Mouse (Mus musculus): Measurements from ENCODE around the gene CK137956. TPM values are rescaled to one million over a fixed set of nuclear protein-coding genes. Genes with fewer than 3 reads are reported as not detected.

The CK137956 gene
- polyA plus RNA-seq, 1 experiment from 2014 or later: 0.58 TPM

DNA sequence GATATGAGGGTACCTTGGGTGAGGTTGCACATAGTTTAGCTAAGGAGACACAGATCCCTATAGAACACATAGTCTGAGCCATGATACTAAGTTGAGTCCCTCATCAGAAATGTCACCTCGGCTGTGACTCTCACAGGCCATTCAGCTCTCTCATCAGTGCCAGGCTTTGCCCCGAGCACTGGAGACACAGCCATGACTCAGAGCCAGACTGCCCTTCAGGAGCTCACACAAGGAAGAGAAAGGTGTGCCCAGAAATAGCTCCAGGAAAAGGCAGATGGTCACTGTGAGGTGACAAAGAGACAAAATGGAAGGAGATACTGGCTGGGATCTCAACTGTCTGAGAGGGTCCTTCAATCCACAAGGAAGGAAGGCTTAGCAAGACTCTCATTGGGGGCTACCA is 23.1 kb downstream of the CK137956 start:
- Histone ChIP-seq H3K27ac (ENCODE audit: low read length) (no peak overlapping the region), H3K4me2 (ENCODE audit: low read length) (no peak overlapping the region), H3K4me1 (replicated peaks; ENCODE audit: control insufficient read depth, insufficient read depth, low read length) (no peaks in the 10 kb centered on the region; the same call in 1 of the 2 replicates), H3K9me3 (ENCODE audit: control insufficient read depth, low read length) (no peaks in the 10 kb centered on the region), H3K36me3 (ENCODE audit: control insufficient read depth, insufficient read depth) (no peaks in the 10 kb centered on the region), H3K9ac (replicated peaks; ENCODE audit: low read depth, low read length) (no peak overlapping the region), H3K4me3 (replicated peaks; ENCODE audit: low read length) (no peak overlapping the region), H3K27me3 (replicated peaks; ENCODE audit: control insufficient read depth, insufficient read depth, low read length) (no peaks in the 10 kb centered on the region)
- ATAC-seq: no peak
- 74% methylated on average over 2 of the region's 2 CpGs for WGBS

DNA sequence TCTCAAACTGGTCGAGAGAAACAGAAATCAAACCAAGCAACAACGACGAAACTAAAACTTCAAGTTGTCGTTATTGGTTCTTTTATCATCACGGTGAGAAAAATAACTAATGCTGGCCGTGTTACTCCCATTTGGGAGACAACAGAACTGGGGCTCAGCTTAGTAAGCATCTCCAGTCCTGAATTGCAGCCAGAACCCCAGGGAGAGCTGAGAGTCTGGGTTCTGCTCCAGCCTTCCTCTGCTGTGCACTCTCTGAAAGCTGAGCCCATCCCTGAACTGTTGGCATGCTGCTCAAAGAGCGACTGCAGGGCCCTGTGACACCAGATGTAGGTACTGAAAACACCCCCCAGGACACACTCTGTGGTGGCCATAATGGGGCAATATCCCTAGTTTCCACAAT is 33.3 kb downstream of the CK137956 start:
- no peak overlapping the region for H3K9ac ChIP-seq (replicated peaks; ENCODE audit: low read depth, low read length)
- H3K4me2 ChIP-seq (ENCODE audit: low read length): no peak overlapping the region
- no peaks in the 10 kb centered on the region for H3K36me3 ChIP-seq (ENCODE audit: control insufficient read depth, insufficient read depth)
- no peaks in the 10 kb centered on the region for H3K4me1 ChIP-seq (replicated peaks; ENCODE audit: control insufficient read depth, insufficient read depth, low read length)
- 83% methylated on average over 7 of the region's 7 CpGs for WGBS
- no peaks in the 10 kb centered on the region for H3K9me3 ChIP-seq (ENCODE audit: control insufficient read depth, low read length)
- no peaks in the 10 kb centered on the region for H3K27me3 ChIP-seq (replicated peaks; ENCODE audit: control insufficient read depth, insufficient read depth, low read length)
- ATAC-seq: no peak
- no peak overlapping the region for H3K27ac ChIP-seq (ENCODE audit: low read length)
- H3K4me3 ChIP-seq (replicated peaks; ENCODE audit: low read length): no peak overlapping the region

DNA sequence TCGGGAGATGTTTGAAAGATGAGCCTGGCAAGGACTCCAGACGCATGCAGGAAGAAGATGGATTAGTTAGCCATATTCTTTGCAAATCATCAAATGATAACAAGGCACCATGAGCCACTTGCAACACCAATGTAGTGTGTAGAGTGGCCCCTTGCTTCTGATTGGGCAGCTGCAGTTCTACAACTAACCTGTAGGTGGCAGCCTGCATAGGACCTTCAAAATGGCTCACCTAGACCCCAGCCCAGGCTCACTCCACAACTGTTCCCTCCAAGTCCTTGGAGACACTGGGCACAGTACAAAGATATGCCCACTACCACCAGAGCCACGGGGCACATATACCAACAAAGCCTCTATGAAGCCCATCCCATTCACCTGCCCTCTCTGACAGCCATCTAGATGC is 35.4 kb downstream of the CK137956 start:
- Histone ChIP-seq H3K9me3 (ENCODE audit: control insufficient read depth, low read length) (no peaks in the 10 kb centered on the region), H3K4me2 (ENCODE audit: low read length) (no peak overlapping the region), H3K27ac (ENCODE audit: low read length) (no peak overlapping the region), H3K36me3 (ENCODE audit: control insufficient read depth, insufficient read depth) (no peaks in the 10 kb centered on the region), H3K27me3 (replicated peaks; ENCODE audit: control insufficient read depth, insufficient read depth, low read length) (no peaks in the 10 kb centered on the region), H3K4me1 (replicated peaks; ENCODE audit: control insufficient read depth, insufficient read depth, low read length) (no peaks in the 10 kb centered on the region), H3K4me3 (replicated peaks; ENCODE audit: low read length) (no peak overlapping the region), H3K9ac (replicated peaks; ENCODE audit: low read depth, low read length) (no peak overlapping the region)
- no peak for ATAC-seq
- 54% methylated on average over 3 of the region's 3 CpGs for WGBS

DNA sequence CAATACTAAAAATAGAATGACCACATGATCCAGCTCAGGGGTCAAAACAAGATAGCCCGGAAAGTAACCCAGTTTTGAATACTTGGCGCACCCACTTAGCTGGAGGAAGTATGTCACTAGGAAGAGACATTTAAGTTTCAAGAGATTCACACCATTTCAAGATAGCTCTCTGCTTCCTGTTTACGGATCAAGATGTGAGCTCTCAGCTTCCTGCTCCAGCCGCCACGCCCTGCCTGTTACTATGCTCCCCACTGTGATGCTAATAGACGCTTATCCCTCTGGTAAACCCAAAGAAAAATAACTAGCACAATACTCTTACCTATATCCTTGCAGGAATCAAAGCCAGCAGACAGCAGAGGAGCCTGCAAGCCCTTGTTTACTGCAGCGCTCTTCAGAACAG is 57.2 kb downstream of the CK137956 start:
- H3K4me2 ChIP-seq (ENCODE audit: low read length): no peak overlapping the region
- ATAC-seq: no peak
- WGBS: 92% methylated on average over 7 of the region's 7 CpGs
- no peak overlapping the region for H3K4me3 ChIP-seq (replicated peaks; ENCODE audit: low read length)
- H3K27ac ChIP-seq (ENCODE audit: low read length): no peak overlapping the region
- no peaks in the 10 kb centered on the region for H3K36me3 ChIP-seq (ENCODE audit: control insufficient read depth, insufficient read depth)
- H3K9me3 ChIP-seq (ENCODE audit: control insufficient read depth, low read length): no peaks in the 10 kb centered on the region
- no peaks in the 10 kb centered on the region for H3K27me3 ChIP-seq (replicated peaks; ENCODE audit: control insufficient read depth, insufficient read depth, low read length)
- no peak overlapping the region for H3K9ac ChIP-seq (replicated peaks; ENCODE audit: low read depth, low read length)
- no peaks in the 10 kb centered on the region for H3K4me1 ChIP-seq (replicated peaks; ENCODE audit: control insufficient read depth, insufficient read depth, low read length)

DNA sequence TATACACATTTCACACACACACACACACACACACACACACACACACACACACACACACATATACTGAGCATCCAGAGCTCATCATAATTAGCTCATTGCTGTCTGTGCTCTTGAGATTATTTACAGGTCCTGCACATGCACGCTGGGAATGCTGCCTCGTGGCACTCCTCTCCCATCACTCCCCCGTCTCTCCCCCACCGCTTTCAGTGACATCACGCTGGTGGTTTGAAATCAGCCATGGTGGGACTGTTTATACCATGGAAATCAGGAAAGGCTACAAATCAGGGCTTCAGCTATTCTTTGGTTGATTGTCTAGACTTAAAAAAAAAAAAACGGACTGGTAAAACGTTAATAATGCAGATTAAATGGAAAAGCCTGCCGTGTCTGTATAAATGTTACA is 63.6 kb downstream of the CK137956 start:
- ATAC-seq: peak; percentile 68; the same call in 1 of the 2 replicates
- H3K4me2 ChIP-seq (ENCODE audit: low read length): peak overlapping the region; percentile 14; the same call in 1 of the 2 replicates

DNA sequence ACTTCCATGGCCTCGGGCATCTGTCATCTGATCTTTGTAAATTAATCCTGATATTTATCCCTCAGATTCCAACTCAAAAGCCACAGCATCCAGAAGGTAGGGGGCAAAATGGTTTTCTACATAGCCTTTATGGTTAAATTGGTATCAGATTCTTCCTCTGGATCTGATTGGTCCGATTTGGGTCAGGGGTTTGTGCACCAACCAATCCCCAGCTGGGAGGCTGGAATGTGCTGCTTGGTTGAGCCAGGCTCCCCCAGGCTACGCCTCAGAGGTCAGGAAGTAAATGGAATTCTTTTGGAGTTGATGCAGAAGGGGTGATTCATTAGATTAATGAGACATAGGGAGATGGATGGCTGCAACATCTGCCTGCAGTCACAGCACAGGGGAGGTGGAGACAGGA is 66.8 kb downstream of the CK137956 start:
- WGBS: 65% methylated on average over 3 of the region's 3 CpGs
- ATAC-seq: no peak
- H3K27me3 ChIP-seq (replicated peaks; ENCODE audit: control insufficient read depth, insufficient read depth, low read length): no peaks in the 10 kb centered on the region
- H3K27ac ChIP-seq (ENCODE audit: low read length): no peak overlapping the region
- H3K36me3 ChIP-seq (ENCODE audit: control insufficient read depth, insufficient read depth): no peaks in the 10 kb centered on the region
- H3K4me1 ChIP-seq (replicated peaks; ENCODE audit: control insufficient read depth, insufficient read depth, low read length): peaks cover 13% of the 10 kb centered on the region
- H3K9ac ChIP-seq (replicated peaks; ENCODE audit: low read depth, low read length): no peak overlapping the region
- no peaks in the 10 kb centered on the region for H3K9me3 ChIP-seq (ENCODE audit: control insufficient read depth, low read length)
- no peak overlapping the region for H3K4me2 ChIP-seq (ENCODE audit: low read length)
- H3K4me3 ChIP-seq (replicated peaks; ENCODE audit: low read length): no peak overlapping the region

More for the DNA sequence above, 63.6 kb downstream of the CK137956 start:
- H3K27me3 ChIP-seq (replicated peaks; ENCODE audit: control insufficient read depth, insufficient read depth, low read length): no peaks in the 10 kb centered on the region
- H3K4me3 ChIP-seq (replicated peaks; ENCODE audit: low read length): no peak overlapping the region
- H3K9ac ChIP-seq (replicated peaks; ENCODE audit: low read depth, low read length): no peak overlapping the region; the same call in 1 of the 2 replicates
- peak overlapping the region; percentile 18 for H3K27ac ChIP-seq (ENCODE audit: low read length)
- no peaks in the 10 kb centered on the region for H3K36me3 ChIP-seq (ENCODE audit: control insufficient read depth, insufficient read depth)
- H3K4me1 ChIP-seq (replicated peaks; ENCODE audit: control insufficient read depth, insufficient read depth, low read length): peaks cover 6% of the 10 kb centered on the region
- H3K9me3 ChIP-seq (ENCODE audit: control insufficient read depth, low read length): no peaks in the 10 kb centered on the region
- 47% methylated on average over 8 of the region's 8 CpGs for WGBS

DNA sequence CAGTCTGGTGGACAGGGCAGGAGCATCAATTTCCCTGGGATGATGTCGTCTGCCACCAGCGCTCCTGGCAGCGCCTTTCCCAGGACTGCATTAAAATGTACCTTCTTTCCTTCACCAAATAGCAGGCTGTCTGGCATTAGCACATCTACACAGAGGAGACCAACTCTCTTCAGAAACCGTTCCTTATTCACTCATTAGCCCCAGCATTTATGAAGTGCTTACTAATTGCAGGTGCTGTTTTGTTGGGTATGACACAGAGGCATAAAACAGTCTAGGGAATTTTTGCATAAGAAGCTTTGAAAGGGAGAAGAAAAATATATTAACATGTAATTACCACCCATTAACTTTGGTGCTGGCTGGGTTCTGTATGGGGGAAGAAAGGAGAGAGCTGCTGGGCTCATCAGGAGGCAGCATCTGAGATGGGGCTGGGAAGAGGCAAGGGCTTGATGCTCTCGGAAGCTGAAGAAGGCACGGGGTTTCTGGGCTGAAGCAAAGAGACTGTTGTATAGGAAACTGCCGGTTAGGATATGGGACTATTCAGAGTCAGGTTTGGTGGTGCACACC is 69.8 kb downstream of the CK137956 start:
- Histone ChIP-seq H3K4me3 (replicated peaks; ENCODE audit: low read length) (no peak overlapping the region), H3K9me3 (ENCODE audit: control insufficient read depth, low read length) (no peaks in the 10 kb centered on the region), H3K9ac (replicated peaks; ENCODE audit: low read depth, low read length) (no peak overlapping the region), H3K36me3 (ENCODE audit: control insufficient read depth, insufficient read depth) (no peaks in the 10 kb centered on the region), H3K27me3 (replicated peaks; ENCODE audit: control insufficient read depth, insufficient read depth, low read length) (no peaks in the 10 kb centered on the region), H3K4me1 (replicated peaks; ENCODE audit: control insufficient read depth, insufficient read depth, low read length) (peaks cover 7% of the 10 kb centered on the region; the same call in 1 of the 2 replicates), H3K4me2 (ENCODE audit: low read length) (no peak overlapping the region), H3K27ac (ENCODE audit: low read length) (no peak overlapping the region)
- WGBS: 56% methylated on average over 7 of the region's 7 CpGs
- peak; percentile 65 for ATAC-seq

DNA sequence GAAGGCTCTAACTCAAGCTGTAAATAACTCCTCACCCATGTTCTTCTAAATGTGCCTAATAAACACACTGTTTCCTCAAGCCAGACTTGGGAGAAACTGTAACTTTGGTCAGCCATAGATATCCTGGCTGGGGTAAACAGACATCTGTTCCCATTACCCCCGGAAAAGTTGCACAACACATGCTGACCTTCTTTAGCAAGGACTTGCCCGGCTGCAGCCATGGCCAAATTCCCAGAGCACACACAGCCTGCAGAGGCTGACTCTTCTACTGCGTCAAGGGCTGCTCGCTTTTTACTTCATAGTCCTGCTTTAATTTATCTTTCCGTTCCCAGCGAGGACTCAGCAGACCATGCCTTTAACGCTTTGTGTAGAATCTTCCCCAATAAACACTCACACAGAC is 81.7 kb downstream of the CK137956 start:
- no peak overlapping the region for H3K4me3 ChIP-seq (replicated peaks; ENCODE audit: low read length)
- 89% methylated on average over 7 of the region's 7 CpGs for WGBS
- no peak for ATAC-seq
- H3K9ac ChIP-seq (replicated peaks; ENCODE audit: low read depth, low read length): no peak overlapping the region
- no peaks in the 10 kb centered on the region for H3K4me1 ChIP-seq (replicated peaks; ENCODE audit: control insufficient read depth, insufficient read depth, low read length)
- H3K36me3 ChIP-seq (ENCODE audit: control insufficient read depth, insufficient read depth): no peaks in the 10 kb centered on the region
- peaks cover 2% of the 10 kb centered on the region for H3K9me3 ChIP-seq (ENCODE audit: control insufficient read depth, low read length)
- no peaks in the 10 kb centered on the region for H3K27me3 ChIP-seq (replicated peaks; ENCODE audit: control insufficient read depth, insufficient read depth, low read length)
- H3K4me2 ChIP-seq (ENCODE audit: low read length): no peak overlapping the region
- no peak overlapping the region for H3K27ac ChIP-seq (ENCODE audit: low read length)

DNA sequence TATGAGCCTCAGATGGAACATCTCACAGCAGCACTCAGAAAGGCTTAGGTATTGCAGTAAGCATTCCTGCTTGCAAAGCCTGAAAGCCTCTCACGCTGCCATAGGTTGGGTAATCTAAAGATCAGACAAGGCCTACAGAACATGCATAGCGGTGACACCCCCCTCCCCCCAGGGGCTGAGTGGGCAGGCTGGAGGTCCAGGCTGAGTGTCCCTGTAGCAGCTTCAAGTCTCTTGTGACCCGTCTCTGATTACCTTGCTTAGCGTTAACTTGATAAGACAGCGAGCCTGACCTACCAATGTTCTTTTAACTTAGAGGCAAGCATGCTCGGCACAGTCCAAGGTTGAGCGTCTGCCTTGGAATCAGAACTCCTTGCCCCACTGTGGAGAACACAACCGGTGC is 91.8 kb downstream of the CK137956 start:
- 98% methylated on average over 8 of the region's 8 CpGs for WGBS
- no peaks in the 10 kb centered on the region for H3K4me1 ChIP-seq (replicated peaks; ENCODE audit: control insufficient read depth, insufficient read depth, low read length)
- H3K36me3 ChIP-seq (ENCODE audit: control insufficient read depth, insufficient read depth): no peaks in the 10 kb centered on the region
- ATAC-seq: no peak
- H3K27ac ChIP-seq (ENCODE audit: low read length): no peak overlapping the region
- no peak overlapping the region for H3K4me2 ChIP-seq (ENCODE audit: low read length)
- H3K4me3 ChIP-seq (replicated peaks; ENCODE audit: low read length): no peak overlapping the region
- H3K9ac ChIP-seq (replicated peaks; ENCODE audit: low read depth, low read length): no peak overlapping the region
- H3K27me3 ChIP-seq (replicated peaks; ENCODE audit: control insufficient read depth, insufficient read depth, low read length): no peaks in the 10 kb centered on the region
- H3K9me3 ChIP-seq (ENCODE audit: control insufficient read depth, low read length): no peaks in the 10 kb centered on the region; the same call in 1 of the 2 replicates
